Mouse (Mus musculus): ENCODE measurements around the gene A730009L09Rik.

DNA sequence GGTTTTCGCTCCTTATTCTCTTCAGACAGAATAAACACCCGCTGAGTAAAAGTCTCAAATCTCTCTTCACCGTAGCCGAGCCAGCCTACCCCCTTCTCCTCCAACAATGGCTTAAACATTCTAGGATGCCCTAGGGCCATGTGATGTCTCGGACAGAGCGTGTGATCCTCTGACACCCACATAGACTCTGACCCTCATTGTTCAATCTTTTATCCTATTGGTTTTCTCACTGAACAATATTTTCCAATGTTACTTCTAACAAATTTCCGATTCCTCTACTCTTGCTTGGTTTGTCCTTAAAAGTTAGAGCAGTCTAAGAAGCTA is 45.3 kb downstream of the A730009L09Rik start:
- TF ChIP-seq EP300 (IDR thresholded peaks at IDR 0.05; ENCODE audit: low read depth), result no peak
- TF ChIP-seq CTCF (IDR thresholded peaks at IDR 0.05; ENCODE audit: low read depth), result no peak
